Mouse (Mus musculus) heart, embryonic 14.5 days (tissue): ENCODE measurements around the gene Dusp22. TPM values are rescaled to one million over a fixed set of nuclear protein-coding genes. Genes with fewer than 3 reads are reported as not detected.

Experiments
- ATAC-seq: fragments of 200-750 bp; cut with Nextera tagmentation; 2 replicates; pipeline ENCODE4 v1.8.0; 2017; ENCODE audit warnings: low read depth, moderate TSS enrichment; ENCODE audit not compliant: insufficient number of reproducible peaks, insufficient read depth, low FRiP score
- H3K27ac ChIP-seq, 2 experiments: fragments of 200-500 bp in 1 of 2; fragments of 300-500 bp in 1 of 2; sonication (generic) in 1 of 2; replicated peaks in 1 of 2; 2 replicates each; pipeline ENCODE4 v1.5.1; 2012 to 2014; ENCODE audit warnings: low read depth in 2 of 2, low read length in 2 of 2, control low read depth in 1 of 2, mild to moderate bottlenecking in 1 of 2, mixed read lengths in 1 of 2; ENCODE audit not compliant: control insufficient read depth in 1 of 2, insufficient read depth in 1 of 2
- H3K27me3 ChIP-seq: fragments of 300-500 bp; sonication (generic); 2 replicates; pipeline ENCODE4 v1.6.1; 2014; ENCODE audit warnings: mild to moderate bottlenecking, low read length, control low read depth; ENCODE audit not compliant: control insufficient read depth, insufficient read depth
- H3K36me3 ChIP-seq: fragments of 300-500 bp; sonication (generic); 2 replicates; pipeline ENCODE4 v1.6.1; 2014; ENCODE audit warnings: mild to moderate bottlenecking, control low read depth, low read length, mixed read lengths; ENCODE audit not compliant: control insufficient read depth, insufficient read depth
- H3K4me1 ChIP-seq, 2 experiments: fragments of 200-500 bp in 1 of 2; fragments of 300-500 bp in 1 of 2; sonication (generic) in 1 of 2; 2 replicates each; pipeline ENCODE4 v1.6.1; 2012 to 2014; ENCODE audit warnings: low read length in 2 of 2, control low read depth in 1 of 2, mixed read lengths in 1 of 2; ENCODE audit not compliant: control insufficient read depth in 2 of 2, insufficient read depth in 2 of 2
- H3K4me2 ChIP-seq: fragments of 300-500 bp; sonication (generic); 2 replicates; pipeline ENCODE4 v1.6.1; 2014; ENCODE audit warnings: mild to moderate bottlenecking, low read length
- H3K4me3 ChIP-seq, 2 experiments: fragments of 200-500 bp in 1 of 2; fragments of 300-500 bp in 1 of 2; sonication (generic) in 1 of 2; 2 replicates each; pipeline ENCODE4 v1.5.1; 2012 to 2014; ENCODE audit warnings: low read length in 2 of 2, mild to moderate bottlenecking in 2 of 2, control low read depth in 1 of 2, low read depth in 1 of 2, moderate library complexity in 1 of 2; ENCODE audit not compliant: control insufficient read depth in 1 of 2, insufficient read depth in 1 of 2
- H3K9ac ChIP-seq: fragments of 300-500 bp; sonication (generic); 2 replicates; pipeline ENCODE4 v1.6.1; 2014; ENCODE audit warnings: mild to moderate bottlenecking, low read length
- H3K9me3 ChIP-seq: fragments of 300-500 bp; sonication (generic); 2 replicates; pipeline ENCODE4 v1.6.1; 2016; ENCODE audit warnings: low read length, control low read depth; ENCODE audit not compliant: control insufficient read depth
- WGBS: fragments of 180-500 bp; shearing (Covaris S2); extraction: QIAGEN DNeasy Blood & Tissue Kit; methylation state at CpG from one replicate; pipeline ENCODE4 v1.1.7; 2014; 5-methylcytosine and 5-hydroxymethylcytosine counted together
- polyA plus RNA-seq: library from polyadenylated mRNA; unstranded; fragments of >200 nt; fragmentation: Nextera tagmentation; extraction: Ambion mirVana; gene quantifications from 2 replicates; pipeline ENCODE4 v1.2.1, GENCODE M21; 2014

The Dusp22 gene
- polyA plus RNA-seq, 1 experiment from 2014 or later: 19.6 TPM

GRCm38 (mm10) chr13:30751304-30751580 lies 91.4 kb downstream of the Dusp22 start:
- Histone ChIP-seq H3K4me2 (no peak overlapping the region), H3K4me3 (no peak overlapping the region), H3K4me1 (peaks cover 9 to 11% of the 10 kb centered on the region in 2 experiments; a peak in 2 of 4 replicates), H3K36me3 (no peaks in the 10 kb centered on the region), H3K9me3 (no peaks in the 10 kb centered on the region), H3K27ac (no peak overlapping the region), H3K27me3 (peaks cover 66% of the 10 kb centered on the region), H3K9ac (no peak overlapping the region)
- WGBS: 39% methylated on average over 6 of the region's 6 CpGs
- ATAC-seq: no peak

GRCm38 (mm10) chr13:30752581-30753187 lies 92.9 kb downstream of the Dusp22 start:
- H3K4me1 ChIP-seq: peaks cover 9 to 11% of the 10 kb centered on the region in 2 experiments; a peak in 2 of 4 replicates
- H3K27me3 ChIP-seq: peaks cover 61% of the 10 kb centered on the region
- no peak overlapping the region for H3K4me3 ChIP-seq
- H3K9ac ChIP-seq: no peak overlapping the region
- no peaks in the 10 kb centered on the region for H3K36me3 ChIP-seq
- no peak overlapping the region for H3K27ac ChIP-seq
- no peak for ATAC-seq
- WGBS: 71% methylated on average over 4 of the region's 4 CpGs
- no peaks in the 10 kb centered on the region for H3K9me3 ChIP-seq
- H3K4me2 ChIP-seq: no peak overlapping the region

GRCm38 (mm10) chr13:30753441-30753840 lies 93.6 kb downstream of the Dusp22 start:
- 69% methylated on average over 3 of the region's 3 CpGs for WGBS
- peaks cover 9 to 11% of the 10 kb centered on the region in 2 experiments; a peak in 2 of 4 replicates for H3K4me1 ChIP-seq
- H3K27ac ChIP-seq: no peak overlapping the region
- ATAC-seq: no peak
- no peak overlapping the region for H3K4me2 ChIP-seq
- H3K9me3 ChIP-seq: no peaks in the 10 kb centered on the region
- H3K4me3 ChIP-seq: no peak overlapping the region
- peaks cover 54% of the 10 kb centered on the region for H3K27me3 ChIP-seq
- H3K36me3 ChIP-seq: no peaks in the 10 kb centered on the region
- no peak overlapping the region for H3K9ac ChIP-seq

GRCm38 (mm10) chr13:30754066-30754465 lies 94.3 kb downstream of the Dusp22 start:
- WGBS: 80% methylated on average over 4 of the region's 4 CpGs
- H3K9ac ChIP-seq: no peak overlapping the region
- H3K27ac ChIP-seq: no peak overlapping the region
- peaks cover 9 to 10% of the 10 kb centered on the region in 2 experiments; a peak in 2 of 4 replicates for H3K4me1 ChIP-seq
- H3K4me2 ChIP-seq: no peak overlapping the region
- H3K27me3 ChIP-seq: peaks cover 48% of the 10 kb centered on the region
- no peak for ATAC-seq
- no peak overlapping the region for H3K4me3 ChIP-seq
- no peaks in the 10 kb centered on the region for H3K9me3 ChIP-seq
- H3K36me3 ChIP-seq: no peaks in the 10 kb centered on the region

GRCm38 (mm10) chr13:30754825-30755476 lies 95.2 kb downstream of the Dusp22 start:
- no peak overlapping the region for H3K4me2 ChIP-seq
- 78% methylated on average over 10 of the region's 10 CpGs for WGBS
- H3K36me3 ChIP-seq: no peaks in the 10 kb centered on the region
- no peak overlapping the region for H3K27ac ChIP-seq
- no peak overlapping the region for H3K4me3 ChIP-seq
- no peaks in the 10 kb centered on the region for H3K9me3 ChIP-seq
- H3K9ac ChIP-seq: no peak overlapping the region
- peaks cover under 1 to 4% of the 10 kb centered on the region in 2 experiments; a peak in 2 of 4 replicates for H3K4me1 ChIP-seq
- no peak for ATAC-seq
- peaks cover 39% of the 10 kb centered on the region for H3K27me3 ChIP-seq

- Histone ChIP-seq H3K27ac (no peak overlapping the region), H3K4me1 (no peaks in the 10 kb centered on the region; a peak in 1 of 4 replicates), H3K9me3 (no peaks in the 10 kb centered on the region), H3K9ac (no peak overlapping the region), H3K4me3 (no peak overlapping the region), H3K36me3 (no peaks in the 10 kb centered on the region), H3K4me2 (no peak overlapping the region), H3K27me3 (peaks cover 33% of the 10 kb centered on the region)
- no peak for ATAC-seq
- WGBS: 69% methylated on average over 3 of the region's 3 CpGs
These were observed 95.8 kb downstream of the Dusp22 start for GRCm38 (mm10) chr13:30755577-30755976.

- H3K27ac ChIP-seq: no peak overlapping the region
- ATAC-seq: no peak
- H3K36me3 ChIP-seq: no peaks in the 10 kb centered on the region
- 76% methylated on average over 9 of the region's 9 CpGs for WGBS
- H3K4me3 ChIP-seq: no peak overlapping the region
- H3K4me2 ChIP-seq: no peak overlapping the region
- peaks cover 27% of the 10 kb centered on the region for H3K27me3 ChIP-seq
- H3K4me1 ChIP-seq: no peaks in the 10 kb centered on the region
- H3K9ac ChIP-seq: no peak overlapping the region
- no peaks in the 10 kb centered on the region for H3K9me3 ChIP-seq
These were observed 96.3 kb downstream of the Dusp22 start for GRCm38 (mm10) chr13:30755998-30756639.
